In genomic region chr14:119137512-119137905, GRCm38 (mm10) we compare ENCODE assay signal across 8 mouse cellular contexts. TPM values are rescaled to one million over a fixed set of nuclear protein-coding genes. Genes with fewer than 3 reads are reported as not detected.
A peak's percentile ranks its signal among the peaks of the same experiment; 100 is the strongest.
DNase-seq lines count a peak whose midpoint lies in the region; ATAC-seq and TF ChIP-seq lines count a peak whose summit lies in the region.

No protein-coding gene starts in this region.

- no peak for ATAC-seq in liver, embryonic 12.5 days
- peak; percentile 88 for ATAC-seq in neural tube, embryonic 12.5 days (ENCODE audit: low FRiP score, low read depth)

- H3K36me3 ChIP-seq in thymus, adult 2 months (ENCODE audit: control insufficient read depth, insufficient read depth, low read length): no peaks in the 10 kb centered on the region
- no peaks in the 10 kb centered on the region for H3K36me3 ChIP-seq in forebrain, embryonic 10.5 days (replicated peaks)
- H3K36me3 ChIP-seq in liver, embryonic 12.5 days: no peaks in the 10 kb centered on the region
- H3K36me3 ChIP-seq in neural tube, embryonic 12.5 days: no peaks in the 10 kb centered on the region

- TF ChIP-seq POLR2A in thymus, adult 2 months (IDR thresholded peaks at IDR 0.05; ENCODE audit: control insufficient read depth, extremely low read depth, insufficient read depth, low read length, poor library complexity): no peak

- TF ChIP-seq CTCF in thymus, adult 2 months (IDR thresholded peaks at IDR 0.05; ENCODE audit: borderline replicate concordance, control insufficient read depth, extremely low read depth, insufficient read depth, low read length, poor library complexity): no peak

- 0 out of 2 replicates have a peak overlapping the region, but pooled peaks have one; percentile 5 for H3K4me3 ChIP-seq in thymus, adult 2 months (ENCODE audit: control insufficient read depth, insufficient read depth, low read length)
- peak overlapping the region; percentile 70 for H3K4me3 ChIP-seq in forebrain, embryonic 10.5 days
- peak overlapping the region; percentile 55 for H3K4me3 ChIP-seq in liver, embryonic 12.5 days
- peak overlapping the region; percentile 65 for H3K4me3 ChIP-seq in neural tube, embryonic 12.5 days

- H3K4me2 ChIP-seq in liver, embryonic 12.5 days: peak overlapping the region; percentile 74
- H3K4me2 ChIP-seq in neural tube, embryonic 12.5 days (replicated peaks): peak overlapping the region; percentile 99

- peaks cover 9% of the 10 kb centered on the region for H3K27me3 ChIP-seq in thymus, adult 2 months (ENCODE audit: control insufficient read depth, insufficient read depth, low read length)
- H3K27me3 ChIP-seq in forebrain, embryonic 10.5 days (ENCODE audit: poor library complexity, severe bottlenecking): peaks cover 86% of the 10 kb centered on the region
- H3K27me3 ChIP-seq in liver, embryonic 12.5 days (replicated peaks): peaks cover 67% of the 10 kb centered on the region
- peaks cover 57% of the 10 kb centered on the region for H3K27me3 ChIP-seq in neural tube, embryonic 12.5 days (replicated peaks)

- H3K9me3 ChIP-seq in forebrain, embryonic 10.5 days: no peaks in the 10 kb centered on the region
- H3K9me3 ChIP-seq in liver, embryonic 12.5 days (replicated peaks): no peaks in the 10 kb centered on the region
- H3K9me3 ChIP-seq in neural tube, embryonic 12.5 days: no peaks in the 10 kb centered on the region

- H3K27ac ChIP-seq in thymus, adult 2 months (ENCODE audit: control insufficient read depth, insufficient read depth, low read length): no peak overlapping the region
- H3K27ac ChIP-seq in forebrain, embryonic 10.5 days: peak overlapping the region; percentile 63
- no peak overlapping the region for H3K27ac ChIP-seq in liver, embryonic 12.5 days
- no peak overlapping the region for H3K27ac ChIP-seq in neural tube, embryonic 12.5 days

- H3K9ac ChIP-seq in liver, embryonic 12.5 days: peak overlapping the region; percentile 48
- peak overlapping the region; percentile 56 for H3K9ac ChIP-seq in neural tube, embryonic 12.5 days

- WGBS in thymus, adult 2 months: 2% methylated on average over 38 of the region's 38 CpGs
- WGBS in forebrain, embryonic 10.5 days: under 1% methylated on average over 38 of the region's 38 CpGs
- under 1% methylated on average over 38 of the region's 38 CpGs for WGBS in liver, embryonic 12.5 days (ENCODE audit: insufficient replicate concordance)
- under 1% methylated on average over 38 of the region's 38 CpGs for WGBS in neural tube, embryonic 12.5 days

- no peaks in the 10 kb centered on the region for H3K4me1 ChIP-seq in thymus, adult 2 months (replicated peaks; ENCODE audit: control insufficient read depth, insufficient read depth, low read length)
- peaks cover 23% of the 10 kb centered on the region for H3K4me1 ChIP-seq in forebrain, embryonic 10.5 days
- H3K4me1 ChIP-seq in liver, embryonic 12.5 days: no peaks in the 10 kb centered on the region
- peaks cover 15% of the 10 kb centered on the region for H3K4me1 ChIP-seq in neural tube, embryonic 12.5 days

- intact Hi-C loops in heart, postnatal 10 days (cut with DNase I): no loop called here

- no peak for DNase-seq in thymus, adult 2 months
- DNase-seq in thymus, adult 18-20 months: no peak
- DNase-seq in forebrain, embryonic 10.5 days (ENCODE audit: extremely low spot score, low spot score): peak; percentile 66
- peak; percentile 50 to 60 for DNase-seq in heart, postnatal 10 days
- peak; percentile 66 to 79 for DNase-seq in kidney, postnatal 4 days
- DNase-seq in thymus, postnatal 14 days: peak; percentile 19

RNA-seq across cellular contexts. Expression of gene Hs6st3, which starts 0.6 kb away (rescaled TPM):
- polyA plus RNA-seq in thymus, adult 2 months (2012; rRNA removed): 0.05 TPM in 1 of 2 replicates, not detected in the other
- not detected in 2 replicates for polyA plus RNA-seq in forebrain, embryonic 10.5 days (2016; fragmentation: Nextera tagmentation; extraction: Ambion mirVana)
- under 1 TPM in 1 of 2 experiments, not detected in 1; 0.19 TPM for total RNA-seq in heart, postnatal 10 days (2021)
- not detected in 2 replicates for polyA plus RNA-seq in liver, embryonic 12.5 days (2016; fragmentation: Nextera tagmentation; extraction: Ambion mirVana)
- polyA plus RNA-seq in neural tube, embryonic 12.5 days (2016; fragmentation: Nextera tagmentation; extraction: Ambion mirVana): 0.72 and 0.83 TPM in 2 replicates

RNA-seq across cellular contexts. Expression of gene Uggt2, which starts 38.3 kb away (rescaled TPM):
- 0.55 and 0.84 TPM in 2 replicates for polyA plus RNA-seq in thymus, adult 2 months (2012; rRNA removed)
- polyA plus RNA-seq in forebrain, embryonic 10.5 days (2016; fragmentation: Nextera tagmentation; extraction: Ambion mirVana): 15.8 and 16.1 TPM in 2 replicates
- 1 to 10 TPM; 6.5 to 7.5 TPM for total RNA-seq in heart, postnatal 10 days (2021)
- polyA plus RNA-seq in liver, embryonic 12.5 days (2016; fragmentation: Nextera tagmentation; extraction: Ambion mirVana): 2.7 and 3.2 TPM in 2 replicates
- 19.4 and 20.1 TPM in 2 replicates for polyA plus RNA-seq in neural tube, embryonic 12.5 days (2016; fragmentation: Nextera tagmentation; extraction: Ambion mirVana)

Comparison
In these comparisons a context has a peak if more than half of its experiments do, and no peak if none do; other contexts are left out.
1. DNase-seq: peak in forebrain, embryonic 10.5 days (single experiment), heart, postnatal 10 days (2 of 2), kidney, postnatal 4 days (2 of 2) and thymus, postnatal 14 days (single experiment); none in thymus, adult 2 months (single experiment) and thymus, adult 18-20 months (0 of 2).
2. H3K4me3 ChIP-seq: peak in every context shown above with its lines; median percentile 70 in forebrain, embryonic 10.5 days; 65 in neural tube, embryonic 12.5 days; 55 in liver, embryonic 12.5 days; 5 in thymus, adult 2 months.